Mouse (Mus musculus): ENCODE data around the gene Shisa9.

Gene Shisa9

DNA sequence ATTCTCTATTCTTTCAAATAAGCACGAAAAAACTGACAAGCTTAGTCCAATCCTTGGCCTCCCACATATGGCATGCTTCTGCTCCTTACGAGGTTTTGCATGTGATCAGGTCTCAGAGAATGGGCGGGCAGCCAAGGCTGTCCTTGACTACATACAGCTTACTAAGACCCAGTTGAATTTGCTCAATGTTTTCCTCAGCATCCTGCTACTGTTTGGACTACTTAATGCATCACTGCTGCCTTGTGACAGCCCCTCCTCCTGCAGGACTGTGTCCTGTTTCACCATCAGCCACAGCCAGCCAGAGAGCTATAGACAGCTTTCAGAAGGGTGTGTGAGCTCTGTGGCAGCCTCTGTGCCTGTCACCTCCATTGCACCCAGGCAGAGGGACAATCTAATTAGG, 92.4 kb downstream of the Shisa9 start:
- no peak for DNase-seq

DNA sequence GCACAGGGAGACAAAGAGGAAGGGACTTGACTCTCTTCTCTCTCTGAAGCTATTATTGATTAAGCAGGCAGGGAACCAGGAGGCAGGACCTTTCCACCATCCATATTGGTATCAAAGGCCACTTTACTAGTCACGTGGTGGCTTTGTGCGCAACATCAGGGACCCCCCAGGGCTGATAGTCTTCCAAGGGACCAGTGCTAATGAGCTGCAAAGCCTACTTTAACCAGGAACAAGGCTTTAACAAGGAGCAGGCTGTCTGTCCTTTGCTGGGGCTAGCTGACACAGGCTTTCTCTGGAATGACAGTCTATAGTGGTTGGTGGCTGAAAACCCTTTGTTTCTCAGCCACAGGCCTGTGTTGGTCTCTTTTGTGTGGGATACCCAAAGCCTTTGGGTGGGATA, 92.8 kb downstream of the Shisa9 start:
- DNase-seq: no peak

DNA sequence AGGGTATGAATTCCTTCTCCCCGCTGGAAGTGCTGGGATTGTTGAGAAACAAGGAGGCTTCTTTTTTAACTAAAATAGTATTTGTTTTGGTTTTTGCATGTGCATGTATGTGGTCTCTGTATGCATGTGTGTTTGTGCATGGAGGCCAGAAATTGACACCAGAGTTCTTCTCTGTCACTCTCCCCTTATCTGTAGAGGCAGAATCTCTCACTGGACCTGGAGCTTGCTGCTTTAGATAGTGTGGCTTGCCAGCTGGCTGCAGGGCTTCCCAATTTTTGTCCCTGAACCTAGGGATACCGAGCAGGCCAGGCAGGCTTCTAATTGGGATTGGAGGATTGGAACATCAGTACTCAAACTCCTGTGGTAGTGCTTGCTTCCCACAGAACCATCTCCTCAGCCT, 99.2 kb downstream of the Shisa9 start:
- DNase-seq: no peak

DNA sequence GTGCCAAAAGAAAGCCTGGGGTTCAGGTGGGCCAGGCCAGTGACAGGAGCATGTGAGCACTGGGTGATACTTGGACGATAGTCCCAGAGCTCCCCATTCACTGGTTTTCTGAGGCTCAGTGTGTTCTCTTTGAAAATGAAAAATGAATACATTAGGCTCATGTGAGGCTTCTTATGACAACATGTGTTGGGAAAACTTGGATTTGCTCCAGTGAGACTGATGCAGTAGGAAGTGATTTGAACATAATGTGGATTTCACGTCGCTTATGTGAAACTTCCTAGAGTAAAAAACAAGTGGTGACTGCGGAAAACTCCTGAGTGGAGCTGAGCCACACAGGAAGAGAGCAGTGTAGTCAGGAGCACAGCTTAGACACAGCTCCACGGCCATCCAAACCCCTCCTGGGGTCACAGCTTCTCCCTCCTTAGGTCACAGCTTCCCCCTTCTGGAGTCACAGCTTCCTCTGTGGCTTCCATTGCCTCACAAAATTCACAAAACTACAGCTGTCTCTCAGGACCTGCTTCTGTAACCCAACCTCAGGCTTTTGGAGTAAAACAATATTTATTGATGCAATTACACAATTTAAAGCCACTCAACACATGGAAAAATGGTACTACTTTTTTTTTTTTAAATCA, 106.8 kb downstream of the Shisa9 start:
- no peak for DNase-seq

DNA sequence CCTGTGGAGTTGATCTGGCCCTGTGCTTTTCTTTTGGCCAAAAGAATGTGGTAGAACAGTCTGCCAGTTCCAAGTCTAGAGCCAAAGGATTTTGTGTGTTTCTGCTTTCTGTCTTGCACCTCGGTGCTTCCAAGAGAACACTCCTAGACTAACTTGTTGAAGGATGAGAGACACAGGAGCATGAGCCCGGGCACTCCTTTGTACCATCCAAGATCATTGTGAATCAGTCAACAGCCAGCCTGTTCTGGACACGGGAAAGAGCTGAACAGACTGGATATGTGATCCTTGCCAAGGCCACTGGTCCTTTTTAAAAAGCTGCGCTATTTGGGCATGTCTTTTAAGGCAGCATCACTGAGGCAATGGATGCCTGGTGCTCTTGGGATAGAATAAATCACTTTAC, 109.3 kb downstream of the Shisa9 start:
- no peak for DNase-seq

DNA sequence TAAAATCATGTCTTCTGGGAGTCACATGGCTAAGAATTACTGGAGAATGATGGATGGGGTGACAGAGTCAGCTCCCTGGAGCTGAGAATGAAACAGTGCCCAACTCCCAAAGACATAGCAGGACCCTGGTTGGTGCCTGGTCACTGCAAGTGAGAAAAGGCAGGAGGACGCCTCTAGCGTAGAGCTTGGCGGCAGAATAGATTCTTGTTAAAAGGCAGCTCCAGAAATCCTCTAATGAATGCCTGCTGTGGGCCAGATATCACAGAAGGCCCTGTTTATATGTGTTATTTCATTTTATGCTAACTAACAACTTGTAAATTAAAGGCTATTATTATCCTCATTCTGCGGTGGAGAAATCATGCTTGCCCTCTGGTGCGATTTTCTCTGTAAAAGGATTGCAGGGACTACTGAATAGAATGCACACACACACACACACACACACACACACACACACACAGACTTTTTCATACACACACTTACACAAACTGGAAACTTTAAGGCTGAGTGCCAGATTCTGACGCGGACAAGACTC, 110.9 kb downstream of the Shisa9 start:
- DNase-seq: no peak

DNA sequence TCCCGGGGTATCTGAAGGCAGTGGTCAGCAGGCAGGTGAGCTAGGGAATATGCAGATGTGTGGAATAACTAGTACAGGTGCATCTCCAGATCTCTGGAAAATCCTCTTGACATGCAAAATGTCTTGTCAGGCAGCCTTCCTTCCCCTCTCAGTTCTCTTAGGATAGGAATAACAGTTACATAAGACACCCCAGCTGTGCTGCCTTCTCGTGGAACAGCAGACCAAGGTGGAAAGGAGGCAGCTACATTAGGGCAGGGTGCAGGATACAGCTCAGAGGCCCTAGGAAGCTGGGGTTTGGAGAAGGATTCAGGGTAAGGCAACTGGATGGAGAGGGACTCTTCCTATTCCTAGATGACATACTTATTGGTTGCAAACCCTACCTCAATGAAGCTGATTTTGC, 111.5 kb downstream of the Shisa9 start:
- DNase-seq: no peak

DNA sequence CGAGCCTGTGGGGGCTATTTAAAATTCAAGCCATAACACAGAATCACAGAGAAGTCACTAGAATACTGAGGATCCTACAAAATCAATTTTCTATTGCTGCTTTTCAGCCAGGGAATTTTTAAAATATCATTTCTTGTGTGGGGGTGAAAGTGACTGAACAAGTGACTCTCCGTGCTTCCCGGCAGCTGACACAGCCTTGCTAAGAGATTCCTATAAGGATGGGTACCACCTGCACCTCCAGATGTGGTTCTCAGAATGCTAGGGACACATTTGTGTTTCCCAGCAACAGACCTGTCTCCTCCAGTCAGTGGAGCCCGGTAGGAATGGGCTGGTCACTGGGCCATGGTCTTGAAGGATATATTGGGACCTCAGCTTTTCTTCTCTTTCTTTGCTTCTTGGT, 124.5 kb downstream of the Shisa9 start:
- DNase-seq: no peak

DNA sequence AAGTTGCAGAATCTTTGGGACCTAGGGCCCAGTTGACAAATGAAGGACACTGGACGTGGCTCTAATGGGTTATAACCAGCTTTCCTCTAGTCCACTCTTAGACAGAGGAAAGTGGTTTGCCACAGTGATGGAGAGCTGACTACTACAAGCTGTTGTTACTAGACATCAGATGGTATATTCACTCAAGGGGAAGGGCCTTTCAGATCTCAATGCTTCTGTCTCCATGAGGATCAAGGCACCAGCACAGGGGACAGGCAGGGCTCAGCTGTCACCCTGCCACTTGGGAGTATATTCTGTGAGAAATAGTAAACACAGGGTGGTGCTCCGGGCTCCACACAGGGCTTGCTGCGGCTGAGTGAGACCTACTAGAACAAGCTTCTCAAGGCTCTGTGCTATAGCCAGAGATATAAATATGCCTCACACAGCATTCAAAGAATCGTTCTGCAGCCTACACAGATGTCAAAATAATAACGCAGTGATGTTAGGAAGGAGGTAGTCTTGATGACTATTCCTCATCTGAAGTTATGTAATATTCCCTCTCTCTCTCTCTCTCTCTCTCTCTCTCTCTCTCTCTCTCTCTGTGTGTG, 127.0 kb downstream of the Shisa9 start:
- DNase-seq: no peak

DNA sequence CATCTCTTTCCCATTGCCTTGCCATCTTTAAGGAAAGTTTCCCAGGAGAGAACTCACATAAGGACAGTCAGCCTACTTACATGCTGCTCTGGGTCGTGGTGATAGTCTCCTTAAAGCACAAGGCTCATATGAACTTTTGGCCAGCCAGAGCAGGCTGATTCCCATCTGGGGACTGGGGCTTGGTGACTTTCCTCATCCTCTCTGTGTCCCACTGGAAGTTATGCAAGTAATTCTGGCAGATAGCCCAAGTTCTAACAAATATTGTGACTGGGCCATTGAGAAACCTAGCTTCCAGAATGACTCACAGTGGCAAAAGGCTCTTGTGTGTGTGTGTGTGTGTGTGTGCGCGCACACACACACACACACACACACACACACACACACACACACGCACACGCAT, 130.5 kb downstream of the Shisa9 start:
- no peak for DNase-seq

DNA sequence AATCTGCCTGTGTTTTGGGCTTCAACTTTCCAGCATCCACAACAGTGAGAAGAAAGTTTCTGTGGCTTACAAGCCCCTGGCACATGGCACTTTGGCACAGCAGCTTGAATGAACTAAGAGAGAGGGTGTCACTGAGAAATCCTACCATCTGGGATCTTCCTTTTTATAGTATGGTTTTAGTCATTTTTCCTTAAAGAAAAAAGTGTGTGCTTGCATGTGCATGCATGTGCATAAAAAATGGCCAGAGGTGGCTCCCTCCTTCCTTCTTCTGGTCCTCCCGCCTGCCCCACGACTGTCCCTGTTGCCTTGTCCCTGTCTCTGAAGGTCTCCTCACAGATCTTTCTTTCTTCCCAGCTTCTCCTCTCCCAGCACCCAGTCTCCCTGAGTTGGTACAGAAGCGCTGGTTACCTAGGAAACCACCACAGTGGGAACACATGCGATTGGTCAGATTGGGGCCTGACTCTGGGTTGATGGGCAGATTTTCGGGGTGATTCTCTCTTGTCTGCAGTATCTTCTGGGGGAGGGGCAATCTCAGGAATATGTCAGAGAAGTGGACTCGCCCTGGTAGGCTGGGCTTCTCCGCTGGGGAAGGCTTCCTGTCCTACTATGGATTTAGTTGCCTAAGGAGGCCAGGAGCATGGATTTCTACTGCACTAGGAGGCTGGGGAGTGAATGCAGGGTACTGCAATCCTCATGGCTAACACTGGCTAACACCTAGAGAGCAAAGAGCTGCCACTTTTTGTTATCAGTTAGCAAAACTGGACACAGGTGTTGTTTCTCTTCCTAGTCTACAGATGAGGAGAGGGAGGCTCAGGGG, 131.3 kb downstream of the Shisa9 start:
- DNase-seq: no peak

DNA sequence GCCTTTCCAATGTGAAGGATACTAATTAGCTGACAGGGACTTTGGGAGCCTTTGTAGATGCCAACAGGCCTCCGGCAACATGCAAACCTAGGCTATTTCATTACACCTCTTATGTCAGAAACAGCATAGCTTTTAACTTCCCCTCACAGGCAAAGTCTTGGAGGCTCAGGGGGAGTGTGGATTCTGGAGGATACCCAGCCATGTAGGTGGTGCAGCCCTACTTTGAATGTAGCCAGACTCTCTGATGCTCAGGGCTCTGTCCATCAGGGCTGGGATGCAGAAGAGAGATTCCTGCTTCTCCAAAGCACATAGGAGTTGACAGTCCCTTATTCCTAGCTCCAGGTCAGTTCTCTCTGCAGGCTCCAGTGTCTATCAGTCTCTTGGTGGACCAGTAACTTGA, 133.0 kb downstream of the Shisa9 start:
- no peak for DNase-seq

DNA sequence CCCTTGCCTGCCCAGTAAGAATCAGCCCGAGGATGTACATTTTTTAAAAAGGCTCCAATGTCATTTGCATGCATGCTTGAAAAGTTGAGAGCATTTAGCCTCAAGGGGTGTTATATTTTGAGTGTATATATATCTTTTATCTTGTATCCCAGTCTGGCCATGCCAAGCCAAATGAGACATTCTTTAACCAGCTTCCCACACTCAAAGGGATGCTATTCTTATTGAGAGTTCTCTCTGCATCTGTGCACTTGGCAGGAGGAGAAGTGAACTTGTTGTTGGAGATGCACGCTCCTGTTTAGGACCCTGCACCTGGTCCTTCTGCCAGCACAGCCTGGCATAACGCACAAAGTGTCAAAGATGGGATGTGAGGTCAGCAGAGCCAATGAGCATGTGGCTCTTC, 135.6 kb downstream of the Shisa9 start:
- no peak for DNase-seq

DNA sequence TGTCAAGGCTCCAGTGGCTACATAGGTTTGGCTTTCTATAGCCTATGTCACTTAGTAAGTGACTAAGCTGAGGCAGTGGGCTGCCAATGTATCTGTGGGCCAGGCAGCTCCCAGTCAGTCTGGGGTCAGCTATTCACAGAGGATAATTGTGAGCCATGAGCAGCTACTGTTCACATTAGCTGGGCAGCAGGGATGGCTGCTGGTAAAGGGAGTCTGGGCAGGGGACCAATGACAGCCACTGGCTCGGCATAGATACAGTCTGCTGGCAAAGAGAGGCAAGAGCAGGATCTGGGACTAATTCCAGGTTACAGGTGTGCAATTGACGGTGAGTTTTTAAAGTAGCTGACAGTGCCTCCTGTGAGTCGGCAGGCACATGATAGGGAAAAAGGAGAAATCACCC, 145.9 kb downstream of the Shisa9 start:
- no peak for DNase-seq

DNA sequence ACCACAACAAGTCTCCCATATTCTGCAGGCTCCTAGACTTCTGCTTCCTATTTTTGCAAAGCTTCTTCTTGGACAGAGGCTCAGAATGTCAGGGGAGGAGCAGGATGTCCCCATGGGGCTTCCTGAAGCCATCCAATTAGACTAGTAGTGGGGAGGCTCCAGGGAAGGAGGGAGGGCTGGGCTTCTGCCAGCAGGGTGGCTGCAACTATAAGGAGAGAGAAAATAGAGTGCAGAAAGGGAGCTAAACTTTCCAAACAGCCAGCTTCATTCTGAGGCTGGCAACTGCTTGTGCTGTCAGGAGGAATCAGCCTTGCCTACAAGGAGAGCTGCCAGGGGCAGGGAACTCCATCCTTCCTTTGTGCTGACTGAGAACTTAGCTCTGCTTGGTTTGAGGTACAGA, 162.8 kb downstream of the Shisa9 start:
- DNase-seq: peak; percentile 3 to 9

DNA sequence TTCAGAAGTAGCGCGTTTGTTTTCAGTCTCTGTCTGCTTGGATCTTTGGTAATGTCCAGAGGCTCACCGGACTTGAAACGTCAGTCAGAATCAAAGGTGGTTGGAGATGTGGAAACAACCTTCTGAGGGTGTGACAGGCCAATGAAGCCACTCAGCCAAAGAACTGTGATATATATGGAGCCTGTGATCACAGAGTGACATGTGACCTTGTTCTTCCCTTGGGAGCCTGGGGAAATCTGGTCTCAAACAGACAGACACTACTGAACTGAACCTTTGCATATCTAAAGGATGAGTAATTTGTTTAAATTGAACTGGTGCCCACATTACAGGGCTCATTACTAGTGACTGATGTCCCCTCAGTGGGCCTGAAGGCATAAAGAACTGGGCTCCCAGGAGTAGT, 168.1 kb downstream of the Shisa9 start:
- DNase-seq: no peak

DNA sequence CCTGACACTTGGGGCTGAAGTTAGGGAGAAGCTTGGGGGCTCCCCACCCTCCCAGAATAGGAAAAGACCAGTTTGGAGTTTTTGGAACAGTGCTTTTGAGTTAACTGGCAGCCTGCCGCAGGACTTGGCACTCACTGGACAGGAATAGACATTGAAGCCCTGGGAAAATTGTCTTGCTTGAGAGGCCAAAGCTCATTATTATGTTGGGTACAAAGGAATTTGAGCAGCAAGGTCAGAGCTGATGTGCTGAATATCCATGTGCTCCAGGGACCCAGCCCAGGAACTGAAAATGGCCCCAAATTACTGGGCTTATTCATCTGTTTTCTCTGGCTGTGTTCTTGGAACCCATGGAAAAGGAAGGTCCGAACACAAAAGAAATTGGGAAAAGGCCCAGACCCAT, 170.6 kb downstream of the Shisa9 start:
- peak; percentile 9 to 13 for DNase-seq

DNA sequence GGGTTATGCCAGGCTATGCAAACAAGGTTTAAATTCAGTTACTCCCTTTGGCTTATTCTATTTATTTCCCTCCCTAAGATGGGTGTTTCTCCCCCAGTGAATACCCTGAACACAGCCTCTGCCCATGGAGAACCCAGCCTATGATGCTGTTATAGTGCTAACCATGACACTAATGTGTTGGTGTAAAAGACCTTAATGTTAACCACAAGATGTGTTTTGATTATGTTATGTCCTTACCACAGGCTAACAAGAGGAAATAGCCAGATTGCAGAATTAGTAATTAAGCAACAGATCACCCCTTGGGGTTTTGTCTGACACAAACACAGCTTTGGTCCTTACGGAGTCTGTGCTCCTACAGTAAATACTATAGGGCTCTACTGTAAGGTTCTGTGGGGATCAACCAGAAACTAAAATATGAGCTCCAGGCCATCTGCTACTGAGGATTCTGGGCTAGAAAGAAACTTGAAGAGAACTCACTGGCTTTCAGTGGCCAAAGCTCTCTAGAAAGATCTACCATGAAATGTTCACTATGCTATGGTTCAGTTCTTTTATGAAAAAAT, 189.6 kb downstream of the Shisa9 start:
- no peak for DNase-seq

DNA sequence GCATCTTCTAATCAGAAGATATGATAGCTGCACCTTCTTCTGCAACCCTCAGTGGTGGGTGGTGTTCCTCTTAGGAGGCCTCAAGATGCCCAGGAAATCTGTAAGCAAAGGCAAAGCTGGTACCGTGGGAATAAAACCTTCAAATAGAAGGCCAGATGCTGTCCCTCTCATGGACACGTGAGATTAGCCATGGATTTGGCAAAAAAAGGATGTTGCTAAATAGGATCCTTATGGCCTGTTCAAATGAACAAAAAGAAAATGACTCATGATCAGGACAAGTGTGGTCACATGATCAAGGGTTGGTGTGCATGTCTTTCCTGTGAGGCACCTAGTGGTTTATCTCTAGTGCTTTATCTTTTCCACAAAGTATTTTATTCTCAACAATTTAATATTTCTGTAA, 194.1 kb downstream of the Shisa9 start:
- no peak for DNase-seq

DNA sequence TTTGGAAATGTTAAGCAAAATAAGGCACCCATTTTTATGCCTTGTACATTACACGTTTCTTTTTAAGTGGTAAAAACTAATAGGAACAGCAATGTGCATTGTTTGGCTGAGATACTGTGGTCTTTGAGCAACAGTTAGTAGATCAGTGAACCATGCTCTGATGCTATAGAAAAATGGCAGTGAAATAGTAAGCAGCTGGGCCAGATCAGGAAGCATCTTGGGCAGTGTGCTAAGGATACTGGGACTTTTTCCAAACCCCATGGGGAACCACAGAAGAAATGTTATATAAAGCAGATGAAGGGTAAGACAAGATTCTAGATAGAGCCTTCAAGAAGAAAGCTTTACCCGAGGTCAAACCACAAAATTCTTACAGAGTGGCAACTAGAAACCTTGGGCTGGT, 205.8 kb downstream of the Shisa9 start:
- no peak for DNase-seq

DNA sequence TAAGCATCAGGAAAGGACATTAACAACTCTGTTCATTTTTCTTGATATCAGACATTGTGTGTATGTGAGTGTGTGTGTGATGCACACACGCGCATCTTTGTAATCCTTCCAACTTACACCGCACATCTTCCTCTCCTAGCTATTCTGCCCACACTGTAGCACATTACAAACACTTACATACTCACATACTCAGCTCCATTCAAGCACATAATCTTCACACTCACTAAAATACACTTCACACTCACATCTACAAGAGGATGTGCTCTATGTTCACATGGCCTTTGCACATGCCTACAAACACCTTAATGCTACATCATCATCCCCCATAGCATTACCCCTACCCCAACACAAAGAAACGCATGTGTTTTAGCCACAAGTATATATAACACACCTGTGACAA, 212.9 kb downstream of the Shisa9 start:
- DNase-seq: no peak

DNA sequence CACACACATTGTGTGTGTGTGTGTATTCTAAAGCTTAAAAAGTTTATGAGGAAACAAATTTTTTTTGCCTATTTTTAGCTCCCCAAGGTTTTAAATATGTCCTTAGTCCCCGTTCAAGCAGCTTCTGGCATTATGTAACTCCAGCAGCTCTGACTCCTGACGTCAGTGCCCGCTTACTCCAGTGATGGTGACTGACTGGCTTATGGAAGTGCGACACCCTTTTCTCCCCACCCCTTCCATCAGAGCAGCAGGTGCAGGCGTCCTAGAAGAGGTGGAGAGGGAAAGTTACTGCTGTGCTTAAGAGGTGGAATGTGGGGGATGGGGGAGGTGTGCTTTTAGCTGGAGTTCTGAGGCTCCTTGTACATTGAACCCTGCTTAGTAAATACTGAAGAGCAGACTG, 213.7 kb downstream of the Shisa9 start:
- DNase-seq: no peak

DNA sequence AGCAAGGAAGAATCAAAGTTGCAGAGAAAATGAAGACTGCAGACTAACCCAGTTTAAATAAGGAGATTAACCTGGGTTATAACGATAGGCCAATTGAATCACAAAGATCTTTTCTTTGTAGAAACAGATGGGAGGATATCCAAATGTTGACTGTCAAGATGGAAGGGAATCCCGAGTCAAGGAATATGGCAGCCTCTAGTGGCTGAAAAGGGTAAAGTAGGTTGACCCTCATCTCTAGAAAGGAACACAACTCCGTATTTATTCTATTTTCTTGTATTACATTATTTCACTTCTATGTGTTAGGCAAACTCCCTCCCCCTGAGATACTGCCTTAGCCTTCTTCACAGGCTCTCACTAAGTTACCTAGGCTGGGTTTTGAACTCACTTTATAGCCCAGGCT, 217.3 kb downstream of the Shisa9 start:
- DNase-seq: peak; percentile 22 to 28

DNA sequence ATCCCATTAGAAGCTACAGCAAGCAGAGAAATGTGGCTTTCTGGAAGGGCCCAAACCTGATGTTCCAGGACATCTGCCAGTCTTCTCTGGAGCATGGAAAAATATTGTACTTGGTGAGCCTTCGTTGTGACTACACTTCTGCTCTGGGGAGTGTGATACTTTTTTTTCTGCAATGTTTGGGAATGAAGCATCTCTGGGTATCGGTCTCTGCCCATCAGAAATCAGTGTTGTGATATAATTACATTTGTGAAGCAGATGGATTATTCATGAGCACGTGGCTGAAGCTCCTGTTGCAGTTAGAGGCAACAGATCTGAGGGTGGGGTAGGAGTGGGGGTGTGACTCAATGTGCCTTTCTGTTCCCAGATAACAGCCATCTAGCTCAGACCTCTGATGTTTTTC, 218.2 kb downstream of the Shisa9 start:
- DNase-seq: no peak

Measured in cerebellum, adult 18-20 months (tissue).